Mouse (Mus musculus) right cerebral cortex, adult 18-20 months (tissue): ENCODE results near the gene Ednra.
"Not testable (repeated sequence)": the region's sequence is repeated elsewhere in the genome, so short reads cannot be mapped to it uniquely, and the experiment has no call there.

Experiments
- DNase-seq: peaks from one replicate; pipeline ENCODE4 v3.0.0; 2022; ENCODE audit warnings: mixed read lengths

The Ednra gene

GRCm38 (mm10) chr8:77714455-77714854, 9.8 kb downstream of the Ednra start:
- DNase-seq, result no peak

DNA sequence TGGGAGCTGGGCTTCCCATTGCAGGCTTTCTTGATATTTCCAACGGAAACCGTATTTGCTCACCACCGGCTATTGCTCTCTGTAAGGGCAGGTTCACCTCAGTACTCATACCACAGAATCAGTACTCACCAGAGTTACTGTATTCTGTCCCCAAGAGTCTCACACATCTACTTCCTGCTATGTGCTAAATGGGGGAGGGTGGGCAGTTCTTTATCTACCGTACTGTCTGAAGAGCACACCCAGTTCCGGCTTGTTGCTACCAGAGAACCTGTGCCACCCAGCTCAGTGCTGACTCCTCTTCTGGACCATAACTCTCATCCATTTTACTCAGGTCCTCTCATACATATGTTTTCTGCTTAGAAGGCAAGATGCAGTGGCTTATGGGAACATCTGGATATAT, 10.6 kb downstream of the Ednra start:
- DNase-seq, result no peak

GRCm38 (mm10) chr8:77704768-77705167, 19.5 kb downstream of the Ednra start:
- no peak for DNase-seq

DNA sequence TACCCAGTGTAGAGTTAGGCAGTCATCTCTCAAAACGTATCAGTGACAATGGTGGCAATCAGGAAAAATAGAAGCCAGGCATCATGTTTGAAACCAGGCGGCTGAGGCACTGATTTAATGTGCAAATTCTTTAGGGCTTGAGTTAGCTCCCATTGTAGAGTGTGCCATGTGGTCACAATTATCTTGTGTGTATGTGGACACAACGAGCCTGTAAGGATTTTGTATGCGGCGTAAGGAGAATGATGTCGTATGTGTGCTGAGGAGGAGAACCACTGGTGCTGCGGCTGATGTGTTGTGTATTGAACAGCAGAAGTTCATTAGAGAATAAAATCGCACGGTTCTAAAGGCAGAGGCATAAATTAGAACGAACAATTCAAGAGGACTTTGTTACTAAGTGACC, 26.2 kb downstream of the Ednra start:
- no peak for DNase-seq

DNA sequence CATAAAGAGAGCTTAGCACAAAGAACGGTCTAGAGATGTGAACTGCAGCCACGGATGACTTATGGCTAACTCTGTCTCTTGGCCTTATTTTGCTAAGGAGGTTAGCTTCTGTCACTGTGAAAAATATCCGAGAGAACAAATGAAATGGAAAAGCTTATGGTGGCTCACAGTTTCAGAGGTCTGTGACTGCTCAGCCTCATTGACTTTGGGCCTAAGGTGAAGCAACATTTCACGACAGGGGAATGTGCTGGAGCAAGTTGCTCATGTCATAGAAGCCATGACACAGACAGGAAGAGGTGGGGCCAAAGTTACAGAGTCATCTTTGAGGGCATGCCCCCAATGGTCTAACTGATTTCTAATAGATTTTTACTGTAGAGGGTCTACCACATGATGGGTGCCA, 28.1 kb downstream of the Ednra start:
- DNase-seq, result no peak

DNA sequence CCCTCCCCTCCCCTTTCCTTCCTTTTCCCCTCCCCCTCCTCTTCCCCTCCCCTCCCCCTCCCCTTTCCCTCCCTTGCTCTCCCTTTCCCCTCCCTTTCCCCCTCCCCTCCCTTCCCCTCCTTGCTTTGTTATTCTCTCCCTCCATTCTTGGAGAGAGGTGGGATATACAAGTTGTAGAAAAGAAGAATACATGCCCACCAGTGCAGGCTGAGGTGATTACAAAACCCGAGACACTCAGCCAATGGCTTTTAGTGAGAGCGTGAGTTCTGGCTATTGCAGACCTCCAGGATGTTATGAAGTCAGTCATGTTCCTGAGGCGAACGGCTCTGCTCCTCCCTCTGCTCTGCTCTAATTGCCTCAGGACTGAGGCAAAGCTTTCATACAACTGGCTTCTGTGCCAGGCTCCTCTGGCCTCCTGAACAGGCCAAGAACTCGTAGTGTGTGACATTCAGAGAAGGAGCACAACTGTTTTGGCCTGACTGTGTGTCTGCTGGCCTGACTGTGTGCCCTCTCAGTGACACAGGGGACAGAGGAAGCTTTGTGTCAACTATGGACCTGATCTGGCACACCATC, 28.7 kb downstream of the Ednra start:
- DNase-seq, result no peak

GRCm38 (mm10) chr8:77695070-77695469, 29.2 kb downstream of the Ednra start:
- DNase-seq, result no peak

DNA sequence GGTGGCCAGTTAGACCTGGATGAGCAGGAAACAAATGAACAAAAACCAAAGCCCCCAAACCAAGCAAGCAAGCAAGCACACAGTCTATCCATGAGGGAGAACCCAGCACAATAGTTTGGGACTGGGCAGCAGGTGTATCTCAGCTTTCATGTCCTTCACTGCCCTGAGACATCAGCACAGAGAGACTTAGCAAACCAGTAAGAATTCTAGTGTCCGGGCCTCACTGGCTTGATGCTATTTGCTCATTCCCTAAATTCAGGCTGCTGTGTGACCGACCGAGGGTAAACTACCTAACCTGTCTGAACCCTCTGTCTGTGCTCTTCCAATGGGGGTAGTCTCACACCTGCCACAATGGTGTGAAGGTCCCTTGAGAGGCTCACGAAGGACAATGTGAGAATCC, 29.7 kb downstream of the Ednra start:
- no peak for DNase-seq

DNA sequence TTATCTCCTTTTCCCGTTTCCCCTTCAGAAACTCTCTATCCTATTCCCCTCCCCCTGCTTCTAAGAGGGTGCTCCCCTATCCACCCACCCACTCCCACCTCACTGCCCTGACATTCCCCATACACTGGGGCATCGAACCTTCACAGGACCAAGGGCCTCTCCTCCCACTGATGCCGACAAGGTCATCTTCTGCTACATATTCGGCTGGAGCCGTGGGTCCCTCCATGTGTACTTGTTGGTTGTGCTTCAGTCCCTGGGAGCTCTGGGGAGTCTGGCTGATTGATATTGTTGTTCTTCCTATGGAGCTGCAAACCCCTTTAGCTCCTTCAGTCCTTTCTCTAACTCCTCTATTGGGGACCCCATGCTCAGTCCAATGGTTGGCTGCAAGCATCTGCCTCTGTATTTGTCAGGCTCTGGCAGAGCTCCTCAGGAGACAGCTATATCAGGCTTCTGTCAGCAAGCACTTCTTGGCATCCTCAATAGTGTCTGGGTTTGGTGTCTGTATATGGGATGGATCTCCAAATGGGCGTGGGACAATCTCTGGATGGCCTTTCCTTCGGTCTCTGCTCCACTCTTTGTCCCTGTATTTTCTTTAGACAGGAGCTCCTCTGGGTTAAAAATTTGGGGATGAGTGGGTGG, 34.7 kb downstream of the Ednra start:
- not testable (repeated sequence) for DNase-seq

DNA sequence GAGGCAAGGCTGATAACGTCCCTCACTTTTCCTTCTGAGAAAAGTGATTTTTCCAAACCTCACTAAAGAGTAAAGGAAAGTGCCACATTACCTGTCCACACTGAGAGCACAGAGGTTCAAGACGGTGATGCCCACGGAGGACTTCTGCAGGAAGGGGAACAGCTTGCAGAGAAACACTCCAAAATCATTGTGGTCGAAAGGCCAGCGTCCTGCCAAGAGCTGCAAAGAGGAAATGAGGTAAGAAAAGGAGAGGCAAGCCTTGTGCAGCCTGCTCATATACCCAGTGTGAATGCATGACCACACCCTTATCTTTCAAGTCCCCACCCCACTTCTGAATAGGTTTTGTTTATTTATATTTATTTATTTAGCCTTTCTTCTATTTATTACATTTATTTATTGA, 35.3 kb downstream of the Ednra start:
- DNase-seq, result no peak

- no peak for DNase-seq
Measured at GRCm38 (mm10) chr8:77684372-77684771, 39.9 kb downstream of the Ednra start.

- DNase-seq, result no peak
Measured at GRCm38 (mm10) chr8:77683356-77684106, 40.7 kb downstream of the Ednra start.

DNA sequence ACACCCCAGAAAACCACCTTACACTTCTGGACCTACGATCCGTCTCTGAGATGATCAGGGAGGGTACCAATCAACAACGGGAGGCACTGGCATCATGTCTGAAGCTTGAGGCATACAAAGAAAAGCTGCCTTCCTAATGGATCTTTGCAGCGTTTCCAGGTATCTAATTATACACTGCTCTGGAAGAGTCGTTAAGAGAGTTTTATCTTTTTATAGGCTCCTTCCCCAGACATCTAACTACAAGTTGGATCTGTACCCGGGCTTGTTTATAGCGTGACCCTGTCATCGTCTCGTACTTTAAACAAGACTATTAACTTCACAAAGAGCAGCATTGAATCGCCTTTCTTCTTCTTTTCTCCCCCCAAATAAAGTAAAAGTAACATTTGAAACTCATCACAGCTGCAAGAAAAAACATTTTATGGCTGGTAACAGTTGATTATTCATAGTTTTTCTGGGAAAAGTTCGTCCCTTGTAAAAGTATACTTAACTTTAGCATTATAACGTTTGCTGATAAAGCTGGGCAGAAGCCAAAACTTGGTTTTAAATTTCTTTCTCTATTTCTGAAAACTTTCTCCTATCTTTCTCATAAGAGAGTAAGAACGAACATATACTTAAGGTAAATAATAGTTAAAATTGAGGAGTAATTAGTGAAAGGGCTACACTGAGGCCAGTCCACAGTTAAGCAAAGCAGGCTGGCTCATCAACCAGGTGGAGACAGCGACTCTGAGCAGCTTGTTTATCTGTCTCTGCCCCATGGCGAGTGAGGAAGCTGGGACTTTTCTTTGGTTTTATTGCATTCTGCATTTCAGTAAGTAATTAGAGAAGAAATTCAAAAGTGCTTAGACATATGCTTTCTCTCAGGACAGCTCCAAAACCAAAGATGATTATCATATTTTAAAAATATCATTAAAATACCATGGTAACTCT, 42.0 kb downstream of the Ednra start:
- no peak for DNase-seq

GRCm38 (mm10) chr8:77672036-77672435, 52.2 kb downstream of the Ednra start:
- no peak for DNase-seq

GRCm38 (mm10) chr8:77670612-77671363, 53.5 kb downstream of the Ednra start:
- no peak for DNase-seq

- no peak for DNase-seq
Measured at GRCm38 (mm10) chr8:77667916-77668315, 56.3 kb downstream of the Ednra start.

- no peak for DNase-seq
Measured at GRCm38 (mm10) chr8:77664901-77665300, 59.4 kb downstream of the Ednra start.

- DNase-seq, result peak; percentile 4
Measured at GRCm38 (mm10) chr8:77659534-77660080, 64.7 kb downstream of the Ednra start.

DNA sequence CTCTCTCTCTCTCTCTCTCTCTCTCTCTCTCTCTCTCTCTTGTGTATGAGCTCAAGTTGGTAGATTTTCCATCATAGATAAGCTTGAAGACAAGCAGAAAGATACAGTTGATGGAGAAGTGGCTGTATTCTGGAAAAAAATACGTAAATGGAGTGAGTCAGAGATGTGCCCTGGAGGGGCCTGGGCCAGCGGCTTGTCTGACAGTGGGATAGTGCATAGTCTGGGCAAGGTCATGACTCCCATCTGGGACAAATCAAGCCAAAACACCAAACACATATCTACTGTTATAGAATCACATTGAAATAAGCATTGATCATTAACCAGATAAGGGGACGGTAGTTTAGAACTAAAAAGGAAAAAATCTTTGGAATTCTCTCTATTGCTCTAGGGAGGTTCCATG, 65.9 kb downstream of the Ednra start:
- no peak for DNase-seq

DNA sequence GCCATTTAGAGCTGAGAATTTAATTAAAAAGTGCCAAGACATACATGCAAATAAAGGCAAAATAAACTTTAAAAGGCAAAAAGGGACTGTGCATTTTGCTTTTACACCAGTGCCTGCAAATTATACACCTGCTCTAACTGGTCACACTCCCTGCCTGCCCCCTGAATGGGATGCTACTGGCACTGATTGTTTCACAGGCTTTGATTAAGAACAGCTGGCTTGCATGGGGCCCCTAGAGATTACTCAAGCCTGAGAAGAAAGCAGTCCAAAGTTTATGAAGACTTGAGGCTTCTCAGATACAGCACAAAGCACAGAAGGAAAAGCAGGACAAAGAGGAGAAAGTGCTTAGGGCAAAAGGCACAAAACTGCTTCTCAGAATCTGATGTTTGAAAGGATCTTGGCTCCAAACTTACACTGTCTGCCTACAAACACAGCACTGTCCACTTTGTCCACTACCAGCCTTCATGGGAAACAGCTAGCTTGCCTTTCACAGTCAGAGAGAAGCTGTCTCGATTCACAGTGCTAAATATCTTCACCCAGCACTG, 73.5 kb downstream of the Ednra start:
- DNase-seq, result no peak

DNA sequence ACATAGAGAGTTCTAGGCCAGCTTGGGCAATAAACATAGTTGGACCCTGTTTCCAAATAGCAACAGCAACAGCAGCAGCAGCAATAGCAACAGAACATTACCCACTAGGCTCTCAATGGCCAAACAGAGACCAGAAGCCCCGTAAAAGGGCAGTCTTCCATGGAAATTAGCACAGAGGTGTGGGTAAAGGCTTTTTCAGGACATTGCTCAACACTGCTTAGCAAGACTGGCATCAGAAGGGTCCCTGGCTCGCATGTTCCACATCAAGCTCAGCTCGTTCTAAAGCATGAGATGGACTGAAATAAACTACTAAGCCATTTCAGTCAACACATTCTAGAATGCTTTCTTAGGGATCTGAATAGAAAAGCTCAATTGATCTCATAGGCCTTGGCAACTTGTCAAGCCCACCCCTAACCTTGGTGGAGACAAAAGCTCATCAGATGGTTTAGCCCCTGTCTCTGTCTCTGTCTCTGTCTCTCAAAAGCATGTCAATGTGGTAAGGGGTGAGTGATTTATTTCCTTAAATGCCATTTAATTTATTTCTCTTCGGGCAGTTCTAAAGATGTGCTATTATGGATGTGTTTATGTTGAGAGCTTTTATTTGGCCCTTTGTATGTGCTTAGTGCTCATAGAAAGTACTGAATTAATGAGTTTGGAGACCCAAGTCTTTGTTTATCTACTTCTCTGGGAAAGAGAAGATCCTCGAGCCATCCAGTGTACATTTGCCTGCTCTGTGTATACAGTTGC, 84.0 kb downstream of the Ednra start:
- no peak for DNase-seq
